Mouse (Mus musculus): ENCODE data around the gene Casz1. TPM values are rescaled to one million over a fixed set of nuclear protein-coding genes. Genes with fewer than 3 reads are reported as not detected.

Casz1 gene
- 2.2 and 2.5 TPM in 2 replicates for total RNA-seq (2017)

- peak; percentile 50 for ATAC-seq (replicated peaks; ENCODE audit: low read depth, poor library complexity, severe bottlenecking)
These were observed at the start of gene Casz1 for GRCm38 (mm10) chr4:148804137-148804779. TSS of gene Casz1 (plus strand) at chr4:148804429.

GRCm38 (mm10) chr4:148758863-148759262 is 45.4 kb upstream of the Casz1 start:
- ATAC-seq (replicated peaks; ENCODE audit: low read depth, poor library complexity, severe bottlenecking) = no peak

- 0 out of 2 replicates have a peak, but pooled peaks have one; percentile 39 for ATAC-seq (replicated peaks; ENCODE audit: low read depth, poor library complexity, severe bottlenecking)
These were observed 44.1 kb upstream of the Casz1 start for GRCm38 (mm10) chr4:148760152-148760551.

- ATAC-seq (replicated peaks; ENCODE audit: low read depth, poor library complexity, severe bottlenecking) = no peak
These were observed 38.0 kb upstream of the Casz1 start for GRCm38 (mm10) chr4:148766021-148766775.

GRCm38 (mm10) chr4:148767655-148768305 is 36.4 kb upstream of the Casz1 start:
- no peak for ATAC-seq (replicated peaks; ENCODE audit: low read depth, poor library complexity, severe bottlenecking)

- no peak for ATAC-seq (replicated peaks; ENCODE audit: low read depth, poor library complexity, severe bottlenecking)
These were observed 35.6 kb upstream of the Casz1 start for GRCm38 (mm10) chr4:148768649-148769048.

GRCm38 (mm10) chr4:148770582-148771408 is 33.4 kb upstream of the Casz1 start:
- ATAC-seq (replicated peaks; ENCODE audit: low read depth, poor library complexity, severe bottlenecking) = no peak

- ATAC-seq (replicated peaks; ENCODE audit: low read depth, poor library complexity, severe bottlenecking) = no peak
These were observed 32.8 kb upstream of the Casz1 start for GRCm38 (mm10) chr4:148771409-148771929.

GRCm38 (mm10) chr4:148772658-148773057 is 31.6 kb upstream of the Casz1 start:
- ATAC-seq (replicated peaks; ENCODE audit: low read depth, poor library complexity, severe bottlenecking) = peak; percentile 76

GRCm38 (mm10) chr4:148774036-148774435 is 30.2 kb upstream of the Casz1 start:
- no peak for ATAC-seq (replicated peaks; ENCODE audit: low read depth, poor library complexity, severe bottlenecking)

- ATAC-seq (replicated peaks; ENCODE audit: low read depth, poor library complexity, severe bottlenecking) = no peak
These were observed 28.6 kb upstream of the Casz1 start for GRCm38 (mm10) chr4:148775476-148776269.

- no peak for ATAC-seq (replicated peaks; ENCODE audit: low read depth, poor library complexity, severe bottlenecking)
These were observed 24.1 kb upstream of the Casz1 start for GRCm38 (mm10) chr4:148780097-148780621.

GRCm38 (mm10) chr4:148781516-148781915 is 22.7 kb upstream of the Casz1 start:
- ATAC-seq (replicated peaks; ENCODE audit: low read depth, poor library complexity, severe bottlenecking) = no peak

GRCm38 (mm10) chr4:148782880-148783279 is 21.3 kb upstream of the Casz1 start:
- no peak for ATAC-seq (replicated peaks; ENCODE audit: low read depth, poor library complexity, severe bottlenecking)

GRCm38 (mm10) chr4:148783760-148784159 is 20.5 kb upstream of the Casz1 start:
- ATAC-seq (replicated peaks; ENCODE audit: low read depth, poor library complexity, severe bottlenecking) = no peak

GRCm38 (mm10) chr4:148785053-148785567 is 19.1 kb upstream of the Casz1 start:
- no peak for ATAC-seq (replicated peaks; ENCODE audit: low read depth, poor library complexity, severe bottlenecking)

- ATAC-seq (replicated peaks; ENCODE audit: low read depth, poor library complexity, severe bottlenecking) = no peak
These were observed 18.2 kb upstream of the Casz1 start for GRCm38 (mm10) chr4:148785995-148786394.

- ATAC-seq (replicated peaks; ENCODE audit: low read depth, poor library complexity, severe bottlenecking) = no peak
These were observed 13.3 kb upstream of the Casz1 start for GRCm38 (mm10) chr4:148790940-148791339.

- peak; percentile 68; the same call in 1 of the 2 replicates for ATAC-seq (replicated peaks; ENCODE audit: low read depth, poor library complexity, severe bottlenecking)
These were observed 9.2 kb upstream of the Casz1 start for GRCm38 (mm10) chr4:148795038-148795437.

Data from common myeloid progenitor, adult 5-6 weeks (primary cell).